In the genomic region with DNA sequence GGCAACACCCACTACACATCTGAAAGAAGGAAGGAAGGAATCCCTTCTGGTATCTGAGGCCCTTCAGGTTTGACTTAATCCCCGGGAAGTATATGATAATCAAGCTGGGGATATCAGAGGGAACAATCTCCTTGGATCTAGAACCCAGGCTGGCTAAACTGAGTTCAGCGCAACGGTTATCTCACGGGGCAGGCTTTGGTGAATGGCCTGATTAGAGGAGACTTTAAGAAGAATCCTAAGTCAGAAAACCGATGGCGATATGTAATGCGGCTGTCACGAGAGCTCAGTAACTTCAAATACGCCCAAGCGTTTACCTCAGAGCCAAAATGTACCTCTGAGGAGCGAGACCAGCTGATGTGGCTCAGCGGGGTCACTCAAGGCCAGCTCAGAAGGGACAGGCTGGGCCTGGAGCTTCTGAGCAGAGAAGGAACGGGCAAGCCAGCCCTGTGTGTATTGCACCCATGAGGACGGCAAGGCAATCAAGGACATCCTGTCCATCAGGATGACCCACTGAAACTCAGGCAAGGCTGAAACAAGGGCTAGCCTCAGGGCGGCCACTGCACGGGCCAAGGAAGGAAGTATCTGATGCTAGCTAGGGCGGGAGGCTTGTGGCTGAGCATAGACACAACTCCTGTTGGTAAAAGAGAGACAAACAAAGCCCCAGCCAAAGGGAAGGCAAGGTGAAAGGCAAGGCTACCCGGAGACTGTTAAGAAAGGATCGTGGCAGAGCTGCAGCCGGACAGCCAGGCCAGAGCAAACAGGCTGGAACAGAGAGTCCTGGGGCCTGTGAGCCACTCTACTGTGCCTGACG, we compare ENCODE assay signal across 10 mouse cellular contexts. TPM values are rescaled to one million over a fixed set of nuclear protein-coding genes. Genes with fewer than 3 reads are reported as not detected.
DNase-seq lines count a peak whose midpoint lies in the region; ATAC-seq and TF ChIP-seq lines count a peak whose summit lies in the region.
"Had no signal": no experiment of that assay in that cellular context is flagged by ENCODE, and none has a peak within 500 bp of the region (broad histone marks: within the 10 kb centered on the region; RNA-seq: fewer than 3 reads in every experiment).

No protein-coding gene starts in this region.

- no peaks in the 10 kb centered on the region for H3K27me3 ChIP-seq in heart, adult 2 months (ENCODE audit: control insufficient read depth, insufficient read depth, low read length)
- H3K27me3 ChIP-seq in limb, embryonic 10.5 days (ENCODE audit: low read depth, poor library complexity, severe bottlenecking), result peaks cover 9% of the 10 kb centered on the region; the same call in 1 of the 2 replicates
- no peaks in the 10 kb centered on the region for H3K27me3 ChIP-seq in midbrain, embryonic 14.5 days (ENCODE audit: control insufficient read depth, insufficient read depth, low read length)
- H3K27me3 ChIP-seq in hindbrain, postnatal 0 days (ENCODE audit: insufficient read depth, low read length), result no peaks in the 10 kb centered on the region
- H3K27me3 ChIP-seq: CH12.LX had no signal

- intact Hi-C loops in heart, adult 2 months (cut with DNase I), result loop anchor here (1.0 to 5.0 kb wide), 4 partner anchors 52 to 215 kb away; no protein-coding TSS in a partner anchor

- no peaks in the 10 kb centered on the region for H3K9me3 ChIP-seq in limb, embryonic 10.5 days (replicated peaks)
- no peaks in the 10 kb centered on the region for H3K9me3 ChIP-seq in midbrain, embryonic 14.5 days (ENCODE audit: control insufficient read depth, low read length)
- H3K9me3 ChIP-seq in hindbrain, postnatal 0 days (ENCODE audit: low read length), result no peaks in the 10 kb centered on the region

- TF ChIP-seq CTCF in heart, adult 2 months (IDR thresholded peaks at IDR 0.05), result no peak
- no peak for TF ChIP-seq CTCF in hindbrain, postnatal 0 days (IDR thresholded peaks at IDR 0.05; ENCODE audit: low read depth)

- peak; percentile 89 for TF ChIP-seq EP300 in heart, adult 2 months (IDR thresholded peaks at IDR 0.05; ENCODE audit: insufficient read depth, low read depth, low read length)

- H3K9ac ChIP-seq in heart, adult 2 months (ENCODE audit: low read depth, low read length), result peak overlapping the region; percentile 36
- no peak overlapping the region for H3K9ac ChIP-seq in midbrain, embryonic 14.5 days (replicated peaks; ENCODE audit: low read length)
- no peak overlapping the region for H3K9ac ChIP-seq in hindbrain, postnatal 0 days (replicated peaks; ENCODE audit: low read length)

- WGBS in heart, adult 2 months, result 31% methylated on average over 21 of the region's 21 CpGs
- WGBS in limb, embryonic 10.5 days, result 89% methylated on average over 21 of the region's 21 CpGs
- 93% methylated on average over 21 of the region's 21 CpGs for WGBS in midbrain, embryonic 14.5 days
- WGBS in hindbrain, postnatal 0 days, result 87% methylated on average over 21 of the region's 21 CpGs

- DNase-seq in lung, postnatal 10 days, result peak; percentile 32
- DNase-seq in lung, postnatal 4 days, result no peak
- peak; percentile 64 for DNase-seq in adrenal gland, postnatal 10 days
- DNase-seq in heart, adult 2 months, result peak; percentile 74 to 86
- no peak for DNase-seq in limb, embryonic 10.5 days (ENCODE audit: low spot score)
- no peak for DNase-seq in left cerebral cortex, adult 9 months (ENCODE audit: low spot score in 2 of 2)
- no peak for DNase-seq in midbrain, embryonic 14.5 days
- DNase-seq in hindbrain, postnatal 0 days (ENCODE audit: low spot score), result no peak

- H3K36me3 ChIP-seq in heart, adult 2 months (ENCODE audit: control insufficient read depth, insufficient read depth, low read length), result no peaks in the 10 kb centered on the region; the same call in 1 of the 2 replicates
- no peaks in the 10 kb centered on the region for H3K36me3 ChIP-seq in limb, embryonic 10.5 days
- no peaks in the 10 kb centered on the region for H3K36me3 ChIP-seq in midbrain, embryonic 14.5 days (ENCODE audit: control insufficient read depth, insufficient read depth, low read length)
- H3K36me3 ChIP-seq in hindbrain, postnatal 0 days (ENCODE audit: insufficient read depth, low read length), result no peaks in the 10 kb centered on the region

- peaks cover 24% of the 10 kb centered on the region for H3K4me1 ChIP-seq in heart, adult 2 months (ENCODE audit: control insufficient read depth, insufficient read depth, low read length)
- H3K4me1 ChIP-seq in limb, embryonic 10.5 days, result peaks cover 49% of the 10 kb centered on the region
- peaks cover 10% of the 10 kb centered on the region for H3K4me1 ChIP-seq in midbrain, embryonic 14.5 days (ENCODE audit: control insufficient read depth, insufficient read depth, low read length)
- peaks cover 10% of the 10 kb centered on the region for H3K4me1 ChIP-seq in hindbrain, postnatal 0 days (ENCODE audit: insufficient read depth, low read length)

- no peaks in the 10 kb centered on the region for H3K79me2 ChIP-seq in heart, adult 2 months (replicated peaks; ENCODE audit: control insufficient read depth, insufficient read depth, low read length)

- no peak overlapping the region for H3K4me2 ChIP-seq in midbrain, embryonic 14.5 days (ENCODE audit: low read length)
- H3K4me2 ChIP-seq in hindbrain, postnatal 0 days (ENCODE audit: low read depth, low read length), result no peak overlapping the region

- no peak for ATAC-seq in midbrain, embryonic 14.5 days (ENCODE audit: low FRiP score, low TSS enrichment)
- ATAC-seq in hindbrain, postnatal 0 days, result no peak

- no peak; the same call in 1 of the 2 replicates for TF ChIP-seq POLR2A in heart, adult 2 months (IDR thresholded peaks at IDR 0.05; ENCODE audit: insufficient read depth, low read depth, low read length)

- H3K27ac ChIP-seq in heart, adult 2 months, result peak overlapping the region; percentile 95
- peak overlapping the region; percentile 56 for H3K27ac ChIP-seq in limb, embryonic 10.5 days
- H3K27ac ChIP-seq in midbrain, embryonic 14.5 days (replicated peaks; ENCODE audit: low read depth, low read length), result no peak overlapping the region
- no peak overlapping the region for H3K27ac ChIP-seq in hindbrain, postnatal 0 days
- H3K27ac ChIP-seq: macrophage had no signal

- H3K4me3 ChIP-seq in heart, adult 2 months, result peak overlapping the region; percentile 34
- no peak overlapping the region for H3K4me3 ChIP-seq in limb, embryonic 10.5 days
- no peak overlapping the region for H3K4me3 ChIP-seq in midbrain, embryonic 14.5 days (replicated peaks; ENCODE audit: low read depth, low read length)
- H3K4me3 ChIP-seq in hindbrain, postnatal 0 days (ENCODE audit: low read length), result no peak overlapping the region

RNA-seq across cellular contexts. Expression of a gene that starts 6.1 kb away (rescaled TPM):
- total RNA-seq in adrenal gland, postnatal 10 days (2021), result 10 to 100 TPM in 1 of 2 experiments, 1 to 10 TPM in 1; 8.2 to 13.4 TPM
- 10 to 100 TPM in 1 of 2 experiments, 1 to 10 TPM in 1; 9.9 to 10.3 TPM for total RNA-seq in heart, adult 2 months (2021)
- 15.1 and 15.7 TPM in 2 replicates for polyA plus RNA-seq in heart, adult 2 months (2012; rRNA removed)
- polyA plus RNA-seq in limb, embryonic 10.5 days (2016; fragmentation: Nextera tagmentation; extraction: Ambion mirVana), result 11.5 and 11.9 TPM in 2 replicates
- polyA plus RNA-seq in midbrain, embryonic 14.5 days (2014; fragmentation: Nextera tagmentation; extraction: Ambion mirVana), result 12.0 and 12.5 TPM in 2 replicates
- 13.1 and 15.5 TPM in 2 replicates for total RNA-seq in hindbrain, postnatal 0 days (2014; rRNA removed)
- polyA plus RNA-seq in hindbrain, postnatal 0 days (2015; fragmentation: Nextera tagmentation; extraction: Ambion mirVana), result 8.5 and 8.9 TPM in 2 replicates

Comparison
In these comparisons a context has a peak if more than half of its experiments do, and no peak if none do; other contexts are left out.
1. DNase-seq: peak in lung, postnatal 10 days (single experiment), adrenal gland, postnatal 10 days (single experiment) and heart, adult 2 months (2 of 2); none in lung, postnatal 4 days (0 of 2), limb, embryonic 10.5 days (single experiment), left cerebral cortex, adult 9 months (0 of 2), midbrain, embryonic 14.5 days (single experiment) and hindbrain, postnatal 0 days (single experiment).
2. H3K27ac ChIP-seq: peak in heart, adult 2 months (single experiment) and limb, embryonic 10.5 days (single experiment); none in midbrain, embryonic 14.5 days (single experiment) and hindbrain, postnatal 0 days (single experiment).